Mouse (Mus musculus): ENCODE data around the gene Ddx58.

Gene Ddx58

GRCm38 (mm10) chr4:40239409-40240271, at the start of gene Ddx58:
Ddx58 (minus strand) TSS chr4:40239828.
- no peak for DNase-seq (ENCODE audit: low spot score in 2 of 2)

GRCm38 (mm10) chr4:40289046-40289445, 49.4 kb upstream of the Ddx58 start:
- no peak for DNase-seq (ENCODE audit: low spot score in 2 of 2)

GRCm38 (mm10) chr4:40287415-40287814, 47.8 kb upstream of the Ddx58 start:
- DNase-seq (ENCODE audit: low spot score in 2 of 2) = no peak

GRCm38 (mm10) chr4:40285582-40285981, 46.0 kb upstream of the Ddx58 start:
- DNase-seq (ENCODE audit: low spot score in 2 of 2) = peak; percentile 47 to 49

GRCm38 (mm10) chr4:40279276-40279900, 39.8 kb upstream of the Ddx58 start, which contains the start of gene Ndufb6:
Ndufb6 (minus strand) TSS chr4:40279421.
- DNase-seq (ENCODE audit: low spot score in 2 of 2) = peak; percentile 87 to 88

- DNase-seq (ENCODE audit: low spot score in 2 of 2) = no peak
These were observed 39.2 kb upstream of the Ddx58 start for GRCm38 (mm10) chr4:40278880-40279275.

- peak; percentile 94 to 96 for DNase-seq (ENCODE audit: low spot score in 2 of 2)
These were observed 29.9 kb upstream of the Ddx58 start, which contains the start of the genes Smim27 and Topors for GRCm38 (mm10) chr4:40269430-40270032. Smim27 (plus strand) TSS chr4:40269579. Topors (minus strand) TSS chr4:40269850.

GRCm38 (mm10) chr4:40268835-40269234, 29.2 kb upstream of the Ddx58 start:
- DNase-seq (ENCODE audit: low spot score in 2 of 2) = peak in 1 of 2 experiments; percentile 6

GRCm38 (mm10) chr4:40268204-40268813, 28.7 kb upstream of the Ddx58 start:
- peak; percentile 87 to 89 for DNase-seq (ENCODE audit: low spot score in 2 of 2)

- no peak for DNase-seq (ENCODE audit: low spot score in 2 of 2)
These were observed 28.1 kb upstream of the Ddx58 start for GRCm38 (mm10) chr4:40267681-40268080.

- no peak for DNase-seq (ENCODE audit: low spot score in 2 of 2)
These were observed 24.7 kb upstream of the Ddx58 start for GRCm38 (mm10) chr4:40264321-40264720.

GRCm38 (mm10) chr4:40254385-40255103, 14.9 kb upstream of the Ddx58 start:
- DNase-seq (ENCODE audit: low spot score in 2 of 2) = no peak

GRCm38 (mm10) chr4:40253766-40254165, 14.1 kb upstream of the Ddx58 start:
- no peak for DNase-seq (ENCODE audit: low spot score in 2 of 2)

GRCm38 (mm10) chr4:40250984-40251383, 11.4 kb upstream of the Ddx58 start:
- DNase-seq (ENCODE audit: low spot score in 2 of 2) = no peak

GRCm38 (mm10) chr4:40244035-40244434, 4.4 kb upstream of the Ddx58 start:
- no peak for DNase-seq (ENCODE audit: low spot score in 2 of 2)

GRCm38 (mm10) chr4:40243006-40243405, 3.4 kb upstream of the Ddx58 start:
- DNase-seq (ENCODE audit: low spot score in 2 of 2) = no peak

GRCm38 (mm10) chr4:40241928-40242327, 2.3 kb upstream of the Ddx58 start:
- no peak for DNase-seq (ENCODE audit: low spot score in 2 of 2)

- no peak for DNase-seq (ENCODE audit: low spot score in 2 of 2)
These were observed 680 bp upstream of the Ddx58 start for GRCm38 (mm10) chr4:40240272-40240744.

- no peak for DNase-seq (ENCODE audit: low spot score in 2 of 2)
These were observed 882 bp downstream of the Ddx58 start for GRCm38 (mm10) chr4:40238483-40239408.

- DNase-seq (ENCODE audit: low spot score in 2 of 2) = no peak
These were observed 2.8 kb downstream of the Ddx58 start for GRCm38 (mm10) chr4:40236829-40237228.

Measured in right cerebral cortex, postnatal 36 days (tissue).